8 mouse cellular contexts compared by ENCODE assay signal in genomic region chr7:143012230-143012875, GRCm38 (mm10). TPM values are rescaled to one million over a fixed set of nuclear protein-coding genes. Genes with fewer than 3 reads are reported as not detected.
DNase-seq lines count a peak whose midpoint lies in the region; ATAC-seq and TF ChIP-seq lines count a peak whose summit lies in the region.

No protein-coding gene starts in this region.

- H3K27me3 ChIP-seq in kidney, adult 2 months (replicated peaks; ENCODE audit: control insufficient read depth, insufficient read depth, low read length): no peaks in the 10 kb centered on the region
- H3K27me3 ChIP-seq in kidney, embryonic 16.5 days (ENCODE audit: insufficient read depth, low read length): no peaks in the 10 kb centered on the region
- H3K27me3 ChIP-seq in stomach, embryonic 16.5 days (ENCODE audit: control insufficient read depth, insufficient read depth, low read length): no peaks in the 10 kb centered on the region
- H3K27me3 ChIP-seq in forebrain, embryonic 12.5 days: no peaks in the 10 kb centered on the region

- no peaks in the 10 kb centered on the region for H3K36me3 ChIP-seq in kidney, adult 2 months (ENCODE audit: control insufficient read depth, insufficient read depth, low read length)
- no peaks in the 10 kb centered on the region for H3K36me3 ChIP-seq in kidney, embryonic 16.5 days (ENCODE audit: insufficient read depth, low read length)
- no peaks in the 10 kb centered on the region for H3K36me3 ChIP-seq in stomach, embryonic 16.5 days (ENCODE audit: control insufficient read depth, insufficient read depth, low read length)
- H3K36me3 ChIP-seq in forebrain, embryonic 12.5 days (replicated peaks): no peaks in the 10 kb centered on the region

- no peak overlapping the region for H3K4me2 ChIP-seq in kidney, embryonic 16.5 days (replicated peaks; ENCODE audit: low read depth, low read length)
- no peak overlapping the region for H3K4me2 ChIP-seq in stomach, embryonic 16.5 days (ENCODE audit: low read depth, low read length)
- no peak overlapping the region for H3K4me2 ChIP-seq in forebrain, embryonic 12.5 days

- H3K4me1 ChIP-seq in kidney, adult 2 months (ENCODE audit: control insufficient read depth, insufficient read depth, low read length): peaks cover 14% of the 10 kb centered on the region
- H3K4me1 ChIP-seq in kidney, embryonic 16.5 days (ENCODE audit: insufficient read depth, low read length): peaks cover 58% of the 10 kb centered on the region
- peaks cover 75% of the 10 kb centered on the region for H3K4me1 ChIP-seq in stomach, embryonic 16.5 days (ENCODE audit: control insufficient read depth, insufficient read depth, low read length)
- H3K4me1 ChIP-seq in forebrain, embryonic 12.5 days: peaks cover 17% of the 10 kb centered on the region

- H3K27ac ChIP-seq in kidney, adult 2 months (ENCODE audit: insufficient read depth, low read depth, low read length): no peak overlapping the region
- H3K27ac ChIP-seq in kidney, embryonic 16.5 days (ENCODE audit: low read length): no peak overlapping the region; the same call in 1 of the 2 replicates
- H3K27ac ChIP-seq in stomach, embryonic 16.5 days (ENCODE audit: low read length): peak overlapping the region; percentile 66; the same call in 1 of the 2 replicates
- no peak overlapping the region for H3K27ac ChIP-seq in forebrain, embryonic 12.5 days

- no peak for TF ChIP-seq POLR2A in kidney, adult 2 months (IDR thresholded peaks at IDR 0.05; ENCODE audit: low read depth, low read length)

- ATAC-seq in kidney, embryonic 16.5 days (ENCODE audit: low FRiP score, low TSS enrichment): no peak
- no peak for ATAC-seq in stomach, embryonic 16.5 days (ENCODE audit: insufficient read depth, low FRiP score)
- ATAC-seq in forebrain, embryonic 12.5 days (ENCODE audit: low FRiP score): no peak

- TF ChIP-seq CTCF in kidney, adult 2 months (conservative IDR thresholded peaks at IDR 0.05; ENCODE audit: insufficient read depth, insufficient read length, low read depth, low read length): no peak

- DNase-seq in adrenal gland, adult 2 months: peak; percentile 71
- DNase-seq in adrenal gland, postnatal 4 days (ENCODE audit: low spot score in 2 of 2): no peak
- peak; percentile 25 for DNase-seq in kidney, adult 2 months
- DNase-seq in right cerebral cortex, postnatal 10 days (ENCODE audit: low spot score in 2 of 2): peak; percentile 52 to 57
- DNase-seq in right cerebral cortex, postnatal 25 days: no peak

- WGBS in kidney, adult 2 months: 58% methylated on average over 5 of the region's 5 CpGs
- 60% methylated on average over 5 of the region's 5 CpGs for WGBS in kidney, embryonic 16.5 days
- WGBS in stomach, embryonic 16.5 days: 43% methylated on average over 5 of the region's 5 CpGs
- WGBS in forebrain, embryonic 12.5 days: 75% methylated on average over 5 of the region's 5 CpGs

- no peak overlapping the region for H3K9ac ChIP-seq in kidney, embryonic 16.5 days (replicated peaks; ENCODE audit: low read length)
- no peak overlapping the region for H3K9ac ChIP-seq in stomach, embryonic 16.5 days (ENCODE audit: low read length)
- no peak overlapping the region for H3K9ac ChIP-seq in forebrain, embryonic 12.5 days

- H3K9me3 ChIP-seq in kidney, embryonic 16.5 days (ENCODE audit: low read length): no peaks in the 10 kb centered on the region
- no peaks in the 10 kb centered on the region for H3K9me3 ChIP-seq in stomach, embryonic 16.5 days (replicated peaks; ENCODE audit: control insufficient read depth, low read length)
- no peaks in the 10 kb centered on the region for H3K9me3 ChIP-seq in forebrain, embryonic 12.5 days

- H3K4me3 ChIP-seq in kidney, adult 2 months (ENCODE audit: insufficient read depth, low read depth, low read length): no peak overlapping the region
- no peak overlapping the region for H3K4me3 ChIP-seq in kidney, embryonic 16.5 days (ENCODE audit: low read length)
- H3K4me3 ChIP-seq in stomach, embryonic 16.5 days (replicated peaks; ENCODE audit: low read length): no peak overlapping the region
- H3K4me3 ChIP-seq in forebrain, embryonic 12.5 days (replicated peaks): no peak overlapping the region

RNA-seq across cellular contexts. Expression of gene Tspan32, which starts 7.5 kb away (rescaled TPM):
- total RNA-seq in adrenal gland, adult 2 months (2021): under 1 TPM; 0.49 to 0.62 TPM
- 0.83 and 1.4 TPM in 2 replicates for polyA plus RNA-seq in adrenal gland, adult 2 months (2012; rRNA removed)
- total RNA-seq in adrenal gland, postnatal 4 days (2021): 1 to 10 TPM; 1.5 to 2.6 TPM
- polyA plus RNA-seq in kidney, adult 2 months (2012; rRNA removed): 0.99 and 5.1 TPM in 2 replicates
- polyA plus RNA-seq in kidney, embryonic 16.5 days (2015; fragmentation: Nextera tagmentation; extraction: Ambion mirVana): 1.5 and 1.6 TPM in 2 replicates
- 4.1 and 6.0 TPM in 2 replicates for polyA plus RNA-seq in stomach, embryonic 16.5 days (2015; fragmentation: Nextera tagmentation; extraction: Ambion mirVana)
- polyA plus RNA-seq in forebrain, embryonic 12.5 days (2016; fragmentation: Nextera tagmentation; extraction: Ambion mirVana): 1.3 and 1.5 TPM in 2 replicates

RNA-seq across cellular contexts. Expression of gene Cd81, which starts 40.2 kb away (rescaled TPM):
- total RNA-seq in adrenal gland, adult 2 months (2021): 100 to 1,000 TPM; 693 to 716 TPM
- 3,024 and 3,201 TPM in 2 replicates for polyA plus RNA-seq in adrenal gland, adult 2 months (2012; rRNA removed)
- total RNA-seq in adrenal gland, postnatal 4 days (2021): 100 to 1,000 TPM; 659 to 670 TPM
- polyA plus RNA-seq in kidney, adult 2 months (2012; rRNA removed): 801 and 824 TPM in 2 replicates
- polyA plus RNA-seq in kidney, embryonic 16.5 days (2015; fragmentation: Nextera tagmentation; extraction: Ambion mirVana): 643 and 698 TPM in 2 replicates
- 638 and 686 TPM in 2 replicates for polyA plus RNA-seq in stomach, embryonic 16.5 days (2015; fragmentation: Nextera tagmentation; extraction: Ambion mirVana)
- polyA plus RNA-seq in forebrain, embryonic 12.5 days (2016; fragmentation: Nextera tagmentation; extraction: Ambion mirVana): 199 and 205 TPM in 2 replicates

RNA-seq across cellular contexts. Expression of gene Ascl2, which starts 43.3 kb away (rescaled TPM):
- total RNA-seq in adrenal gland, adult 2 months (2021): under 1 TPM; 0.17 to 0.35 TPM
- polyA plus RNA-seq in adrenal gland, adult 2 months (2012; rRNA removed): 1.9 and 3.8 TPM in 2 replicates
- total RNA-seq in adrenal gland, postnatal 4 days (2021): under 1 TPM; 0.36 to 0.96 TPM
- 0.11 and 0.30 TPM in 2 replicates for polyA plus RNA-seq in kidney, adult 2 months (2012; rRNA removed)
- 0.75 and 1.3 TPM in 2 replicates for polyA plus RNA-seq in kidney, embryonic 16.5 days (2015; fragmentation: Nextera tagmentation; extraction: Ambion mirVana)
- polyA plus RNA-seq in stomach, embryonic 16.5 days (2015; fragmentation: Nextera tagmentation; extraction: Ambion mirVana): 6.2 and 6.7 TPM in 2 replicates
- 0.17 and 0.40 TPM in 2 replicates for polyA plus RNA-seq in forebrain, embryonic 12.5 days (2016; fragmentation: Nextera tagmentation; extraction: Ambion mirVana)

RNA-seq across cellular contexts. Expression of gene Tssc4, which starts 56.7 kb away (rescaled TPM):
- total RNA-seq in adrenal gland, adult 2 months (2021): 10 to 100 TPM; 23.3 to 30.9 TPM
- polyA plus RNA-seq in adrenal gland, adult 2 months (2012; rRNA removed): 120 and 142 TPM in 2 replicates
- total RNA-seq in adrenal gland, postnatal 4 days (2021): 10 to 100 TPM; 40.1 to 42.4 TPM
- polyA plus RNA-seq in kidney, adult 2 months (2012; rRNA removed): 64.8 and 74.5 TPM in 2 replicates
- 104 and 120 TPM in 2 replicates for polyA plus RNA-seq in kidney, embryonic 16.5 days (2015; fragmentation: Nextera tagmentation; extraction: Ambion mirVana)
- 75.8 and 84.7 TPM in 2 replicates for polyA plus RNA-seq in stomach, embryonic 16.5 days (2015; fragmentation: Nextera tagmentation; extraction: Ambion mirVana)
- 106 and 108 TPM in 2 replicates for polyA plus RNA-seq in forebrain, embryonic 12.5 days (2016; fragmentation: Nextera tagmentation; extraction: Ambion mirVana)

Comparison
In these comparisons a context has a peak if more than half of its experiments do, and no peak if none do; other contexts are left out.
1. DNase-seq: peak in adrenal gland, adult 2 months (single experiment), kidney, adult 2 months (single experiment) and right cerebral cortex, postnatal 10 days (2 of 2); none in adrenal gland, postnatal 4 days (0 of 2) and right cerebral cortex, postnatal 25 days (single experiment).